Mouse (Mus musculus): ENCODE measurements at regions not wholly inside any gene's neighbourhood (a gene's known extent, or its start where the extent isn't known, plus 50 kb on each side); places are given as distances from the start of the nearest gene placed in this dataset.
A peak's percentile ranks its signal among the peaks of the same experiment; 100 is the strongest.

GRCm38 (mm10) chr7:40738174-40738573 lies 160.0 kb upstream of the Vstm2b start:
- no peak for DNase-seq (ENCODE audit: low read depth, low spot score)

GRCm38 (mm10) chr7:40742553-40743151 lies 155.5 kb upstream of the Vstm2b start:
- no peak for DNase-seq (ENCODE audit: low read depth, low spot score)

DNA sequence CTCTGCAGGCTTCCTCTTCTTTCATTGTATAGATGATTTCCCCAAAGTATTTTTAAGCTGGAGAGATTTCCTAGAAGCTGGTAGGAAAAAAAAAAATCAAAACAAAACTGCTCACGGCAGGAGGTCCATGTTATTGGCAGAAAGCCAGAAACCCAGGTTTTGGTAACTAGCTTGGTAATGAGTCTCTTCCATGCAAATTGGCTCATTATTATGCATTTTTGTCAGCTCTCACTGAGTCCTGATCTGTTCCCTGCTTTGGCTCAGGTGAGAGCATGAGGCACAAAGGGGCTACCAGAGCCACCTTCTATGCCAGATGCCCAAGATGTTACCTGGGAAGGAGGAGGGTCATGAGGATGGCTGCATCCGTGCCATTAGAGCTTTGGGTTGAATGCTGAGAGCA lies 146.3 kb upstream of the Vstm2b start:
- peak; percentile 28 for DNase-seq (ENCODE audit: low read depth, low spot score)

DNA sequence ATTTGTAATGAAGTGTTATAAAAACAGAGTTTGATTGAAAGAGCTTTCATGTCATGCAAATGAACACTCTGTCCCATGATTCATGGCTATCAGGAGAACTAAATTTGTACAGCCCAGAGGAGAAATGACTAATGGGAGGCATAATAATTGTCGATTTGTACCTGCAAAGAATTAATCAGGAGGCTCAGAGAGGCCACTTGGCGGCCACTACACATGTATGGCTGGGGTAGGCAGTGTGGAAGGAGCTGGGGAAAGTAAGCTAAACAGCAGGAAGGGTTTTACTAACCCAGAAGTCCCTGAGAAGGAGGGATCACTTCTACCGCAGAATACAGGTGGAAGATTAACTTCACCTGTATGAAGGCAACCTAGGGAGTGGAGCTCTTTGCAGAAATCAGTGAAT lies 145.9 kb upstream of the Vstm2b start:
- no peak for DNase-seq (ENCODE audit: low read depth, low spot score)

GRCm38 (mm10) chr7:40753490-40753889 lies 144.6 kb upstream of the Vstm2b start:
- DNase-seq (ENCODE audit: low read depth, low spot score): peak; percentile 28

- peak; percentile 68 for DNase-seq (ENCODE audit: low read depth, low spot score)
These were observed 135.6 kb upstream of the Vstm2b start for GRCm38 (mm10) chr7:40762520-40762919.

DNA sequence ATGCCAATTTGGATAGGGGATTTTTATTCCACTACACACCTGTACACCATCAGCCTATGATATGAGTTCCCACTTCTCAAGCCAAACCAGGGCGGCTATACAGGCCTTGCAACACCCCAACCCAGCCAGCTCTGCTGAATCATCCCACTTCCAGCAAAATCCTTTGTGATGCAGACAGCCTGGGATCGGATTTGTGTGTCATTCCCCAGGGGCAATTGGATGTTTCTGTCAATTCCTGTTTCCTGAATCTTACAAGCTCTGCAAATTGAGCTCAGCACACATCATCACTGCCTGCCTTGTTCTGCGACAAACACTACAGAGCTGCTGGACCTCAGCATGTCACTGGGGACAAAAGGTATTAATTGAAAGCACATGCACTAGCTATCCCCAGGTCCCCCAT lies 132.0 kb upstream of the Vstm2b start:
- peak; percentile 42 for DNase-seq (ENCODE audit: low read depth, low spot score)

GRCm38 (mm10) chr7:40776220-40776619 lies 121.9 kb upstream of the Vstm2b start:
- no peak for DNase-seq (ENCODE audit: low read depth, low spot score)

DNA sequence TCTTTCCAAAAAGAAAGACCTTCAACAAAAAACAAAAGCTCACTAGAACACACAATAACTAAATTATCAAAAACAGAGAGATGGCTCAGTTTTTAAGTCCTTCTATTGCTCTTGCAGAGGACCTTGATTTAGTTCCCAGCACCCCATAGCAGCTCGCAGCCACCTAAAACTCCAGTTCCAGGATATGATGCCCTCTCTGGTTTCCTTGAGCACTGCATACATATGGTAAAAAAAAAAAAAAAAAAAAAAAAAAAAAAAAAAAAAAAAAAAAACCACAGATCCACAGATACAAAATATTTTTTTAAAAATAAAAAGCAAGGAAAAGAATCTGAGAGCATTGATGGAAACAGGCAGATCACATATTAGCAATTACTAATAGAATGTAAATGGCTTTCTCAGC lies 113.2 kb upstream of the Vstm2b start:
- DNase-seq (ENCODE audit: low read depth, low spot score): no peak

GRCm38 (mm10) chr7:40786758-40787157 lies 111.4 kb upstream of the Vstm2b start:
- DNase-seq (ENCODE audit: low read depth, low spot score): no peak

- peak; percentile 33 for DNase-seq (ENCODE audit: low read depth, low spot score)
These were observed 109.6 kb upstream of the Vstm2b start for GRCm38 (mm10) chr7:40788486-40788885.

DNA sequence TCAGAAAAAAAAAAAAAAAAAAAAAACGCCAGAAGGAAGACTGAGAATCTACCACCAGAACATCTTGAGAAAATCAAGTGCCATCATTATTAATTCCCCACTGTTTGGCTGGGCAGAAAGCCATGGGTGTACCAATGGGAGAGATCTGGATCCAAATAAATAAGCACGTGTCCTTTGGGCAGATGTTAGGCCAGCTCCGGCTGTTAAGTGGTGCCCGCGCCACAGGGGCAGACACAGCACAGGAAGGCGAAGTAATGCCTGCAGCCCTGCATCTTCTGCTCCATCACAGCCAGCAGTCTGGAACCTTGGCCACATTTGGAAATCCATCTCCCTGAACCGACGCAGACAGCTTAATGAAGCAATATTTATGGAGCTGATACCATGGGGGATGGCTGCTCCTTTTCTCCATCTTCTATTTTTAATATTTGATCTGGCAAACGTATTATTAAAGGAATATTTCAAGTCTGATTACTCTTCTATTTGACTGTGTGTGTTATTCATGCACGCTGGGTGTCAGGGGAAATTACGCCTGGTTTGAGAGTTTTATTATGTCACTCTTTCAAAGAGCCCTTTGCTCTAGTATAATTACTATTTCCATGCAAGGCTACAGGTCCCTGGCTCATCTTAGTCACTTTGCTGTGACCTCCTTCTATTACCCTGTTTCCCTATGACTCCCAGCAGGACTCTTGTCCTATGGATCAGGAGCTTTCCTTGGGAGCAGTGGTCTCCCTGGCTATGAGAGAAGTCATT lies 103.5 kb upstream of the Vstm2b start:
- DNase-seq (ENCODE audit: low read depth, low spot score): peak; percentile 30

DNA sequence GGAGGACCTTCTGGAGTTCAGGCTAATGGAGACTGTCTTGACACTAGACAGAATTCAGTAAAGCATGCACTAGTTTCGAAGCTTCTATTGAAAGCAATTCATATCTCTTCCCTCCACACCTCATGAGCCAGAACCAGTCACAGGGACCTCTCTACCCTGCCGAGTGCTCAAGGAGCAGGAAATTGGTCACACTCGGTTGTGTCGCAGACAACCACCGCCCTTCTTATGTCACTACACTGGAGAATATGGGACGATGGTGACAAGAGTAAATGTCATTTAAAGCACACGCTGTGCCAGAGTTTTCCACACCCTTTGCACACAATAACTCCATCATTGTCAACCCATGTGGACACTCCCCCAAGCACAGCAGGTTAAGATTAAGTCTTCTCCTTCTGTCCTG lies 98.3 kb upstream of the Vstm2b start:
- no peak for DNase-seq (ENCODE audit: low read depth, low spot score)

DNA sequence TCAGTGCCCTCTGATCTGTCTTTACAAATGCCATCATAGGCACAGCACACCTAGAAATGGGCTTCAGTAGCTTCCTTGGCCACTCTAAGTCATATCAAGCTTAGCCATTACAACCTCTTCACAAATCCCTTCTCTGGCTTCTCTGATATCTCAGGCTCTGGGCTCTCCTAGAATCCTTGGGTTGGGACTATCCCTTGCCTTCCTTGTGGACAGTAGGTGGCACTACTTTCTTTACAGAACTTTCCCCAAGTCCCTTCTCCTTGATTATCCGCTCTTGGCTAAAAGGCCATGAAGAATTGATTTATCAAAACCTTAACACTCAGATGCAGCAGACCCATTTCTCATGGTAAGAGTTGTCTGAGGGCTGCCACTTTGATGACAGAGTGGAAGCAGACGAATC lies 96.8 kb upstream of the Vstm2b start:
- DNase-seq (ENCODE audit: low read depth, low spot score): peak; percentile 36

- no peak for DNase-seq (ENCODE audit: low read depth, low spot score)
These were observed 92.9 kb upstream of the Vstm2b start for GRCm38 (mm10) chr7:40805211-40805610.

DNA sequence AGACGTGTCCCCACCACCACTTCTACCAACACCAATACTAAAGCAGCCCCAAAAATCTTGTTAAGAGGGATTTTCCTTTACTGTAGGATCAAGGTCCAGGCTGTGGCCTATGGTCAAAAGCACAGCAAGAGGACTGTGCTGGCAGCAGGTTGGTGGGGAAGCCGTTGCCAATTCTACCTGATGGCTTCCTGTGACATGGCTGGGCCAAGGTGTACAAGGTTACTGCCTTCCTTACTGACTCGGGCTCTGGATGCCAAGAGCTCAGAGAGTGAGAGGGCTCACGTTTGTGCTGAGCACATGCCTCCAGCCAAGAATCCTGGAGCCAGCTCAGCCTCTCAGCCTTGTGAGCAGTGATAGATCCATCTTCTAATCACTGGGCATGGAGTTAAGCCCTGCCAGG lies 92.3 kb upstream of the Vstm2b start:
- no peak for DNase-seq (ENCODE audit: low read depth, low spot score)

DNA sequence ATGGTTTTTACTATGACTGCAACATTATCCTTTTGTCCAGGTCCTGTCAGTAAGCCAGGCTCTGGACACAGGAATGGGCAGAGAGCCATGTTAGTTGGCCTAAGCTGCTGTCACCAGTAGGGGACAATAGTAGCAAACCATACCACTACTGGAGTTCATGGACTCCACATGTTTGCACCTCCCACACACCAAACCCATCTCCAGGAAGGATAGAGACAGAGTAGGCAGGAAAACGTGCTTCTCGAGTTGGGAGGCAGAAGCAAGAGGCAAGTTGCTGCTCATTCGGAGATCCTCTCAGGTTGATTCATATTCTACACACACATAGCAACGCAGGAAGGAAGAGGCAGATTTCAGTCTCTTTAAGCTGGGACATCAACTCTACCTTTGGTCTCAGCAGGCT lies 85.2 kb upstream of the Vstm2b start:
- peak; percentile 79 for DNase-seq (ENCODE audit: low read depth, low spot score)

DNA sequence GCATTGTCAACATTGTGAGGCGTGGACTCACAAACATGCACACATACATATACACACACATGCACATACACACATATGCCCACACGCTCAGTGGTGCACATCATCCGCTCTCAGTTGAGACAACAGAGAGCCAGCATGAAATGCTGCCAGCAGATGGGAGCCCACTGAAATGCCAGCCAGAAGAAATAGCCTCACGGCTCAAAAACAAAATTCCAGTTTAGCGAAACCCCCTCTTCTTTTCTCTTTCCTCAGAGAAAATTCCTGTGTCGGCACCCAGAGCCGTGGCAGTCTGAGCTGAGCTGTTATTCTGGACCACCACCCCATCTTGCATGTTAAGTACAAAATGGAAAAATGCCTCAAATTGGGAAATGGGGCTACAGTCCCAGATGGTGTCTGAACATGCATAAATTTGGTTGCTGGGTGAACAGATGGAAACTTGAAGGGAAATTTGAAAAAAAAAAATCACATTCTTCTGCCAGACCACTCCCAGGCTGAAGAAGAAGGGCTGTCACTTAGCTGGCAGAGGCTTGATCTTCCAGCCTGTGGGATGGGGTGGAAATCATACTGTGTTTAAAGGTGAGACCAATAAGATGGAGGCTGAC lies 72.9 kb upstream of the Vstm2b start:
- DNase-seq (ENCODE audit: low read depth, low spot score): peak; percentile 76

GRCm38 (mm10) chr7:40829526-40829925 lies 68.6 kb upstream of the Vstm2b start:
- no peak for DNase-seq (ENCODE audit: low read depth, low spot score)

GRCm38 (mm10) chr7:40831583-40831982 lies 66.5 kb upstream of the Vstm2b start:
- peak; percentile 71 for DNase-seq (ENCODE audit: low read depth, low spot score)

GRCm38 (mm10) chr7:40842344-40842992 lies 55.7 kb upstream of the Vstm2b start:
- DNase-seq (ENCODE audit: low read depth, low spot score): no peak

GRCm38 (mm10) chr7:40846512-40846911 lies 51.6 kb upstream of the Vstm2b start:
- DNase-seq (ENCODE audit: low read depth, low spot score): no peak

All from brain, adult 2 months (tissue).